Mouse (Mus musculus) heart, postnatal 0 days (tissue): ENCODE measurements around the gene Glipr1l1. TPM values are rescaled to one million over a fixed set of nuclear protein-coding genes. Genes with fewer than 3 reads are reported as not detected.
A peak's percentile ranks its signal among the peaks of the same experiment; 100 is the strongest.
"Not testable (repeated sequence)": the region's sequence is repeated elsewhere in the genome, so short reads cannot be mapped to it uniquely, and the experiment has no call there.

ENCODE experiments used
- ATAC-seq: fragments of 200-750 bp; cut with Nextera tagmentation; 2 replicates; pipeline ENCODE4 v1.8.0; 2017; ENCODE audit warnings: low read depth, moderate number of reproducible peaks, moderate library complexity; ENCODE audit not compliant: insufficient read depth
- DNase-seq: peaks from one replicate; pipeline ENCODE4 v3.0.0-alpha.2; 2016; ENCODE audit warnings: low spot score
- H3K27ac ChIP-seq: fragments of 300-500 bp; sonication (generic); 2 replicates; pipeline ENCODE4 v1.5.1; 2014; ENCODE audit warnings: low read depth, mild to moderate bottlenecking
- H3K27me3 ChIP-seq: fragments of 300-500 bp; sonication (generic); 2 replicates; pipeline ENCODE4 v1.6.1; 2014; ENCODE audit warnings: low read length, mixed read lengths; ENCODE audit not compliant: control insufficient read depth, insufficient read depth
- H3K36me3 ChIP-seq: fragments of 300-500 bp; sonication (generic); replicated peaks from 2 replicates; pipeline ENCODE4 v1.6.1; 2014; ENCODE audit warnings: low read length, mixed read lengths; ENCODE audit not compliant: control insufficient read depth, insufficient read depth
- H3K4me1 ChIP-seq: fragments of 300-500 bp; sonication (generic); 2 replicates; pipeline ENCODE4 v1.6.1; 2014; ENCODE audit warnings: antibody characterized with exemption; ENCODE audit not compliant: control insufficient read depth, insufficient read depth
- H3K4me2 ChIP-seq: fragments of 300-500 bp; sonication (generic); 2 replicates; pipeline ENCODE4 v1.6.1; 2014; ENCODE audit warnings: low read depth, mild to moderate bottlenecking, low read length, moderate library complexity
- H3K4me3 ChIP-seq: fragments of 300-500 bp; sonication (generic); 2 replicates; pipeline ENCODE4 v1.5.1; 2014; ENCODE audit warnings: low read depth, low read length
- H3K9ac ChIP-seq: fragments of 300-500 bp; sonication (generic); replicated peaks from 2 replicates; pipeline ENCODE4 v1.6.1; 2014; ENCODE audit warnings: low read depth, low read length, mixed read lengths
- H3K9me3 ChIP-seq: fragments of 300-500 bp; sonication (generic); replicated peaks from 2 replicates; pipeline ENCODE4 v1.6.1; 2016; ENCODE audit warnings: low read length; ENCODE audit not compliant: control insufficient read depth
- CTCF ChIP-seq: IDR thresholded peaks from 2 replicates; pipeline ENCODE4 v1.5.1; 2016; ENCODE audit warnings: antibody characterized with exemption, control low read depth, low read depth
- EP300 ChIP-seq: IDR thresholded peaks from 2 replicates; pipeline ENCODE4 v1.6.1; 2016; ENCODE audit warnings: antibody characterized with exemption, low read depth
- WGBS: fragments of 180-500 bp; shearing (Covaris S2); extraction: QIAGEN DNeasy Blood & Tissue Kit; methylation state at CpG from one replicate; pipeline ENCODE4 v1.1.7; 2014; 5-methylcytosine and 5-hydroxymethylcytosine counted together
- polyA plus RNA-seq: library from polyadenylated mRNA; unstranded; fragments of >200 nt; fragmentation: Nextera tagmentation; extraction: Ambion mirVana; gene quantifications from 2 replicates; pipeline ENCODE4 v1.2.1, GENCODE M21; 2015
- total RNA-seq: library from RNA; depleted of rRNA; stranded (reverse); fragments of >200 nt; gene quantifications from 2 replicates; pipeline ENCODE4 v1.2.3, GENCODE M21; 2014; ENCODE audit warnings: low replicate concordance; rRNA removed

Glipr1l1 gene
- total and polyA plus RNA-seq, 2 experiments from 2014 or later = not detected

- no peak for ATAC-seq
- TF ChIP-seq CTCF = no peak
- TF ChIP-seq EP300 = no peak
- no peak overlapping the region for H3K27ac ChIP-seq
- no peak overlapping the region for H3K4me3 ChIP-seq
- no peaks in the 10 kb centered on the region for H3K9me3 ChIP-seq
- no peak for DNase-seq
- H3K27me3 ChIP-seq = no peaks in the 10 kb centered on the region
- H3K4me2 ChIP-seq = no peak overlapping the region
- no peaks in the 10 kb centered on the region for H3K4me1 ChIP-seq
- 23% methylated on average over 2 of the region's 2 CpGs for WGBS
- no peaks in the 10 kb centered on the region for H3K36me3 ChIP-seq
- no peak overlapping the region for H3K9ac ChIP-seq
Measured at GRCm38 (mm10) chr10:112080044-112080443, 20.1 kb downstream of the Glipr1l1 start.

- H3K27ac ChIP-seq = no peak within 1 kb of the TSS
- DNase-seq (no peak), ATAC-seq (no peak)
- TF ChIP-seq EP300 (no peak), CTCF (no peak)
- H3K27me3 ChIP-seq = no peaks in the 10 kb centered on the region
- H3K9ac ChIP-seq = no peak within 1 kb of the TSS
- no peak within 1 kb of the TSS for H3K4me2 ChIP-seq
- H3K4me3 ChIP-seq = no peak within 1 kb of the TSS
- no peaks in the 10 kb centered on the region for H3K9me3 ChIP-seq
- H3K4me1 ChIP-seq = no peaks in the 10 kb centered on the region
- 91% methylated on average over 14 of the region's 14 CpGs for WGBS
- H3K36me3 ChIP-seq = no peaks in the 10 kb centered on the region
Measured at GRCm38 (mm10) chr10:112083157-112083556, 23.2 kb downstream of the Glipr1l1 start, which contains the start of gene Glipr1l2. Gene Glipr1l2 (plus strand): TSS chr10:112083354.

GRCm38 (mm10) chr10:112105785-112106184 lies 45.8 kb downstream of the Glipr1l1 start:
- H3K36me3 ChIP-seq, H3K9ac ChIP-seq, H3K27ac ChIP-seq, H3K4me2 ChIP-seq, H3K4me3 ChIP-seq, H3K9me3 ChIP-seq, ATAC-seq, H3K27me3 ChIP-seq, H3K4me1 ChIP-seq: not testable (repeated sequence)
- peak; percentile 19 for DNase-seq
- 3% methylated on average over 5 of the region's 5 CpGs for WGBS
- peak; percentile 64 for TF ChIP-seq CTCF

GRCm38 (mm10) chr10:112110401-112110800 lies 50.4 kb downstream of the Glipr1l1 start:
- ATAC-seq = no peak
- no peak overlapping the region for H3K27ac ChIP-seq
- no peaks in the 10 kb centered on the region for H3K9me3 ChIP-seq
- H3K36me3 ChIP-seq = no peaks in the 10 kb centered on the region
- H3K27me3 ChIP-seq = no peaks in the 10 kb centered on the region
- H3K4me3 ChIP-seq = no peak overlapping the region
- DNase-seq = no peak
- no peak overlapping the region for H3K4me2 ChIP-seq
- no peaks in the 10 kb centered on the region for H3K4me1 ChIP-seq
- 82% methylated on average over 7 of the region's 7 CpGs for WGBS
- H3K9ac ChIP-seq = no peak overlapping the region
- TF ChIP-seq CTCF = no peak
- TF ChIP-seq EP300 = no peak

GRCm38 (mm10) chr10:112125090-112125489 lies 65.1 kb downstream of the Glipr1l1 start:
- WGBS = 58% methylated on average over 2 of the region's 2 CpGs

GRCm38 (mm10) chr10:112127682-112128230 lies 67.8 kb downstream of the Glipr1l1 start:
- H3K4me2 ChIP-seq, H3K9ac ChIP-seq, H3K27me3 ChIP-seq, H3K9me3 ChIP-seq, ATAC-seq, H3K27ac ChIP-seq, DNase-seq, H3K4me3 ChIP-seq, H3K4me1 ChIP-seq, H3K36me3 ChIP-seq: not testable (repeated sequence)
- WGBS = 79% methylated on average over 6 of the region's 6 CpGs

More at GRCm38 (mm10) chr10:112125090-112125489, 65.1 kb downstream of the Glipr1l1 start:
- ATAC-seq, H3K27me3 ChIP-seq, H3K36me3 ChIP-seq, H3K27ac ChIP-seq, H3K4me1 ChIP-seq, H3K4me3 ChIP-seq, H3K9me3 ChIP-seq, DNase-seq, H3K4me2 ChIP-seq, H3K9ac ChIP-seq: not testable (repeated sequence)

Other genes with a start within 250 kb of the Glipr1l1 start
- 14.9 and 15.9 TPM in 2 replicates for gene Krr1, start 87.5 kb upstream of the Glipr1l1 start, total RNA-seq
- 15.3 and 16.0 TPM in 2 replicates for gene Krr1, start 87.5 kb upstream of the Glipr1l1 start, polyA plus RNA-seq
- 1.5 and 7.6 TPM in 2 replicates for gene Glipr1, start 57.6 kb upstream of the Glipr1l1 start, total RNA-seq
- gene Glipr1, start 57.6 kb upstream of the Glipr1l1 start, polyA plus RNA-seq = 1.2 and 1.7 TPM in 2 replicates
- not detected in 2 replicates for gene Glipr1l2, start 23.2 kb downstream of the Glipr1l1 start, total RNA-seq
- gene Glipr1l2, start 23.2 kb downstream of the Glipr1l1 start, polyA plus RNA-seq = not detected in 2 replicates
- gene Glipr1l3, start 100.1 kb downstream of the Glipr1l1 start, total RNA-seq = not detected in 2 replicates
- gene Glipr1l3, start 100.1 kb downstream of the Glipr1l1 start, polyA plus RNA-seq = not detected in 2 replicates
- gene Caps2, start 103.4 kb downstream of the Glipr1l1 start, total RNA-seq = not detected in 2 replicates
- gene Caps2, start 103.4 kb downstream of the Glipr1l1 start, polyA plus RNA-seq = 0.04 and 0.07 TPM in 2 replicates
- 1.2 and 3.0 TPM in 2 replicates for gene Kcnc2, start 210.9 kb downstream of the Glipr1l1 start, total RNA-seq
- gene Kcnc2, start 210.9 kb downstream of the Glipr1l1 start, polyA plus RNA-seq = 1.1 and 1.2 TPM in 2 replicates